Mouse (Mus musculus) E14TG2a.4 (cell line): ENCODE measurements at regions not wholly inside any gene's neighbourhood (a gene's known extent, or its start where the extent isn't known, plus 50 kb on each side); places are given as distances from the start of the nearest gene placed in this dataset.
A peak's percentile ranks its signal among the peaks of the same experiment; 100 is the strongest.

Experiments used
- CTCF ChIP-seq: conservative IDR thresholded peaks from 2 replicates; pipeline ENCODE4 v1.5.1; 2014; ENCODE audit warnings: low read length
- NANOG ChIP-seq: IDR thresholded peaks from 2 replicates; pipeline ENCODE4 v1.6.1; 2014; ENCODE audit warnings: borderline replicate concordance, low read length, mixed read lengths

DNA sequence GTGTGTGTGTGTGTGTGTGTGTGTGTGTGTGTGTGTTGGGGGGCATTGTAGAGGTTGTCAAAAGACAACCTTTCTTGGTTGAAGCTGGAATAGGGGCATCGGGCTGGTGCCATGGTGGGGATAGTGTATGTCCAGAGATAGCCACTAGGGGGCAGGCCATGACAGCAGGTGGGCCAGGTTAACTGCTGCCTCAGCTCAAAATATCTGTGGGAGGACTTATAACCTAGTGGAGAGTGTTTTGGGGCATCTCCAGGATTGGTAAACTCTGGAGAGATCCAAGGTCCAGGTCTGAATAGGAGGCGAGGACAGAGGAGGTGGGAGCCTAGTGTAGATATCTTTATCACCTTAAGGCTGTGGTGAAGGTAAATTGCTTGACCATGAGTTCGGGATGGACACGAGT lies 259.3 kb downstream of the Dhx35 start:
- TF ChIP-seq CTCF, result peak; percentile 52
- no peak for TF ChIP-seq NANOG
